Mouse (Mus musculus) lung, postnatal 0 days (tissue): ENCODE results near the gene Ryr3. TPM values are rescaled to one million over a fixed set of nuclear protein-coding genes. Genes with fewer than 3 reads are reported as not detected.

Source experiments
- ATAC-seq: fragments of 200-750 bp; cut with Nextera tagmentation; 2 replicates; pipeline ENCODE4 v1.8.0; 2017; ENCODE audit warnings: moderate library complexity
- DNase-seq: peaks from one replicate; pipeline ENCODE4 v3.0.0-alpha.2; 2016; ENCODE audit warnings: low spot score
- H3K27ac ChIP-seq: fragments of 300-500 bp; sonication (generic); 2 replicates; pipeline ENCODE4 v1.5.1; 2014; ENCODE audit warnings: antibody characterized with exemption, mild to moderate bottlenecking, low read length, mixed read lengths
- H3K27me3 ChIP-seq: fragments of 300-500 bp; sonication (generic); replicated peaks from 2 replicates; pipeline ENCODE4 v1.6.1; 2014; ENCODE audit warnings: low read length, mixed read lengths; ENCODE audit not compliant: insufficient read depth
- H3K36me3 ChIP-seq: fragments of 300-500 bp; sonication (generic); 2 replicates; pipeline ENCODE4 v1.6.1; 2014; ENCODE audit warnings: low read length, mixed read lengths; ENCODE audit not compliant: insufficient read depth
- H3K4me1 ChIP-seq: fragments of 300-500 bp; sonication (generic); 2 replicates; pipeline ENCODE4 v1.6.1; 2014; ENCODE audit warnings: antibody characterized with exemption, low read depth, low read length, mixed read lengths; ENCODE audit not compliant: insufficient read depth
- H3K4me2 ChIP-seq: fragments of 300-500 bp; sonication (generic); replicated peaks from 2 replicates; pipeline ENCODE4 v1.6.1; 2014; ENCODE audit warnings: low read depth, mild to moderate bottlenecking, low read length, moderate library complexity, mixed read lengths
- H3K4me3 ChIP-seq: fragments of 300-500 bp; sonication (generic); 2 replicates; pipeline ENCODE4 v1.5.1; 2014; ENCODE audit warnings: low read depth, low read length
- H3K9ac ChIP-seq: fragments of 300-500 bp; sonication (generic); replicated peaks from 2 replicates; pipeline ENCODE4 v1.6.1; 2014; ENCODE audit warnings: low read depth, mild to moderate bottlenecking
- H3K9me3 ChIP-seq: fragments of 300-500 bp; sonication (generic); 2 replicates; pipeline ENCODE4 v1.6.1; 2016; ENCODE audit warnings: low read length, mixed read lengths
- CTCF ChIP-seq: IDR thresholded peaks from 2 replicates; pipeline ENCODE4 v1.5.1; 2016; ENCODE audit warnings: antibody characterized with exemption, mild to moderate bottlenecking
- EP300 ChIP-seq: IDR thresholded peaks from 2 replicates; pipeline ENCODE4 v1.6.1; 2016; ENCODE audit warnings: antibody characterized with exemption, mild to moderate bottlenecking, control low read depth
- WGBS: fragments of 180-500 bp; shearing (Covaris S2); extraction: QIAGEN DNeasy Blood & Tissue Kit; methylation state at CpG from one replicate; pipeline ENCODE4 v1.1.7; 2014; 5-methylcytosine and 5-hydroxymethylcytosine counted together
- polyA plus RNA-seq: library from polyadenylated mRNA; unstranded; fragments of >200 nt; fragmentation: Nextera tagmentation; extraction: Ambion mirVana; gene quantifications from 2 replicates; pipeline ENCODE4 v1.2.1, GENCODE M21; 2015

Ryr3 gene
- polyA plus RNA-seq, 1 experiment from 2014 or later = 0.57 TPM

- Histone ChIP-seq H3K4me3 (no peak overlapping the region), H3K27me3 (no peaks in the 10 kb centered on the region), H3K9me3 (no peaks in the 10 kb centered on the region), H3K27ac (no peak overlapping the region), H3K4me1 (no peaks in the 10 kb centered on the region), H3K9ac (no peak overlapping the region), H3K36me3 (no peaks in the 10 kb centered on the region), H3K4me2 (no peak overlapping the region)
- DNase-seq (no peak), ATAC-seq (no peak)
- WGBS = 70% methylated on average over 8 of the region's 8 CpGs
- no peak for TF ChIP-seq EP300
- TF ChIP-seq CTCF = no peak
These were observed 614.4 kb downstream of the Ryr3 start for GRCm38 (mm10) chr2:112602487-112602886.

GRCm38 (mm10) chr2:112600222-112600621 is 616.7 kb downstream of the Ryr3 start:
- H3K4me2 ChIP-seq = no peak overlapping the region
- H3K36me3 ChIP-seq = no peaks in the 10 kb centered on the region
- no peaks in the 10 kb centered on the region for H3K4me1 ChIP-seq
- TF ChIP-seq CTCF (no peak), EP300 (no peak)
- H3K27ac ChIP-seq = no peak overlapping the region
- no peaks in the 10 kb centered on the region for H3K9me3 ChIP-seq
- DNase-seq (no peak), ATAC-seq (no peak)
- no peak overlapping the region for H3K4me3 ChIP-seq
- no peaks in the 10 kb centered on the region for H3K27me3 ChIP-seq
- H3K9ac ChIP-seq = no peak overlapping the region
- 66% methylated on average over 10 of the region's 10 CpGs for WGBS

GRCm38 (mm10) chr2:112597064-112597463 is 619.8 kb downstream of the Ryr3 start:
- Histone ChIP-seq H3K9me3 (no peaks in the 10 kb centered on the region), H3K27ac (no peak overlapping the region), H3K27me3 (no peaks in the 10 kb centered on the region), H3K4me2 (no peak overlapping the region), H3K4me3 (no peak overlapping the region), H3K36me3 (no peaks in the 10 kb centered on the region), H3K4me1 (no peaks in the 10 kb centered on the region), H3K9ac (no peak overlapping the region)
- TF ChIP-seq CTCF = no peak
- no peak for TF ChIP-seq EP300
- 67% methylated on average over 1 of the region's 1 CpGs for whole genome bisulfite sequencing
- ATAC-seq = no peak
- DNase-seq = no peak

- H3K36me3 ChIP-seq = no peaks in the 10 kb centered on the region
- TF ChIP-seq CTCF = no peak
- WGBS = 59% methylated on average over 5 of the region's 5 CpGs
These were observed 620.5 kb downstream of the Ryr3 start for GRCm38 (mm10) chr2:112596415-112596814.

GRCm38 (mm10) chr2:112595807-112596206 is 621.1 kb downstream of the Ryr3 start:
- WGBS = 75% methylated on average over 3 of the region's 3 CpGs
- H3K9ac ChIP-seq = no peak overlapping the region
- no peak for ATAC-seq
- no peaks in the 10 kb centered on the region for H3K9me3 ChIP-seq
- no peak overlapping the region for H3K27ac ChIP-seq
- H3K27me3 ChIP-seq = no peaks in the 10 kb centered on the region
- no peak overlapping the region for H3K4me3 ChIP-seq
- H3K36me3 ChIP-seq = no peaks in the 10 kb centered on the region
- DNase-seq = no peak
- H3K4me1 ChIP-seq = no peaks in the 10 kb centered on the region
- TF ChIP-seq EP300 = no peak
- no peak for TF ChIP-seq CTCF
- H3K4me2 ChIP-seq = no peak overlapping the region

More at GRCm38 (mm10) chr2:112596415-112596814, 620.5 kb downstream of the Ryr3 start:
- ATAC-seq = no peak
- no peak overlapping the region for H3K4me2 ChIP-seq
- no peaks in the 10 kb centered on the region for H3K9me3 ChIP-seq
- DNase-seq = no peak
- no peak overlapping the region for H3K9ac ChIP-seq
- no peak overlapping the region for H3K4me3 ChIP-seq
- H3K27me3 ChIP-seq = no peaks in the 10 kb centered on the region
- no peak overlapping the region for H3K27ac ChIP-seq
- no peaks in the 10 kb centered on the region for H3K4me1 ChIP-seq

GRCm38 (mm10) chr2:112593781-112594180 is 623.1 kb downstream of the Ryr3 start:
- Histone ChIP-seq H3K27ac (no peak overlapping the region), H3K9ac (no peak overlapping the region), H3K27me3 (no peaks in the 10 kb centered on the region), H3K4me1 (no peaks in the 10 kb centered on the region), H3K36me3 (no peaks in the 10 kb centered on the region), H3K9me3 (no peaks in the 10 kb centered on the region), H3K4me3 (no peak overlapping the region), H3K4me2 (no peak overlapping the region)
- ATAC-seq = no peak
- 93% methylated on average over 2 of the region's 2 CpGs for WGBS
- DNase-seq = no peak
- TF ChIP-seq CTCF (no peak), EP300 (no peak)

- 55% methylated on average over 2 of the region's 2 CpGs for WGBS
- H3K9ac ChIP-seq = no peak overlapping the region
- ATAC-seq = no peak
These were observed 623.6 kb downstream of the Ryr3 start for GRCm38 (mm10) chr2:112593322-112593721.

More at GRCm38 (mm10) chr2:112593322-112593721, 623.6 kb downstream of the Ryr3 start:
- no peaks in the 10 kb centered on the region for H3K9me3 ChIP-seq
- no peak overlapping the region for H3K4me3 ChIP-seq
- no peak for DNase-seq
- H3K36me3 ChIP-seq = no peaks in the 10 kb centered on the region
- no peak overlapping the region for H3K4me2 ChIP-seq
- no peak overlapping the region for H3K27ac ChIP-seq
- no peak for TF ChIP-seq CTCF
- TF ChIP-seq EP300 = no peak
- no peaks in the 10 kb centered on the region for H3K4me1 ChIP-seq
- H3K27me3 ChIP-seq = no peaks in the 10 kb centered on the region
